Mouse (Mus musculus): ENCODE results near the gene Gm1604a. TPM values are rescaled to one million over a fixed set of nuclear protein-coding genes. Genes with fewer than 3 reads are reported as not detected.
"Not testable (repeated sequence)": the region's sequence is repeated elsewhere in the genome, so short reads cannot be mapped to it uniquely, and the experiment has no call there.

Gene Gm1604a
- polyA plus RNA-seq, 1 experiment from 2014 or later = not detected

- not testable (repeated sequence) for H3K9me3 ChIP-seq; ATAC-seq (ENCODE audit: borderline replicate concordance, extremely low read depth, low FRiP score, low TSS enrichment); H3K4me3 ChIP-seq; H3K4me2 ChIP-seq; H3K9ac ChIP-seq; H3K27ac ChIP-seq; H3K27me3 ChIP-seq; H3K36me3 ChIP-seq; H3K4me1 ChIP-seq
- 87% methylated on average over 5 of the region's 6 CpGs for WGBS
These were observed 50.2 kb downstream of the Gm1604a start for GRCm38 (mm10) chr17:7075519-7075918.

GRCm38 (mm10) chr17:7079558-7079957 is 54.2 kb downstream of the Gm1604a start:
- not testable (repeated sequence) for H3K27ac ChIP-seq; ATAC-seq (ENCODE audit: borderline replicate concordance, extremely low read depth, low FRiP score, low TSS enrichment); H3K4me3 ChIP-seq; H3K4me2 ChIP-seq; H3K9me3 ChIP-seq; H3K9ac ChIP-seq; H3K4me1 ChIP-seq; H3K36me3 ChIP-seq; H3K27me3 ChIP-seq
- WGBS = 10% methylated on average over 1 of the region's 4 CpGs

GRCm38 (mm10) chr17:7084523-7084922 is 59.2 kb downstream of the Gm1604a start:
- not testable (repeated sequence) for H3K4me2 ChIP-seq; H3K27ac ChIP-seq; H3K9ac ChIP-seq; H3K36me3 ChIP-seq; H3K4me1 ChIP-seq; H3K9me3 ChIP-seq; H3K27me3 ChIP-seq; ATAC-seq (ENCODE audit: borderline replicate concordance, extremely low read depth, low FRiP score, low TSS enrichment); H3K4me3 ChIP-seq
- WGBS = no CpG with 5 or more reads among the region's 5 CpGs

- not testable (repeated sequence) for H3K36me3 ChIP-seq; ATAC-seq (ENCODE audit: borderline replicate concordance, extremely low read depth, low FRiP score, low TSS enrichment); H3K27me3 ChIP-seq; H3K9me3 ChIP-seq; H3K9ac ChIP-seq; H3K4me1 ChIP-seq; H3K4me2 ChIP-seq; H3K4me3 ChIP-seq; H3K27ac ChIP-seq
- no CpG with 5 or more reads among the region's 12 CpGs for WGBS
These were observed 60.3 kb downstream of the Gm1604a start for GRCm38 (mm10) chr17:7085469-7086168.

GRCm38 (mm10) chr17:7086836-7087235 is 61.5 kb downstream of the Gm1604a start:
- not testable (repeated sequence) for ATAC-seq (ENCODE audit: borderline replicate concordance, extremely low read depth, low FRiP score, low TSS enrichment); H3K9ac ChIP-seq; H3K4me1 ChIP-seq; H3K4me2 ChIP-seq; H3K27me3 ChIP-seq; H3K4me3 ChIP-seq; H3K9me3 ChIP-seq; H3K36me3 ChIP-seq; H3K27ac ChIP-seq
- WGBS = 74% methylated on average over 7 of the region's 8 CpGs

- H3K4me3 ChIP-seq; ATAC-seq (ENCODE audit: borderline replicate concordance, extremely low read depth, low FRiP score, low TSS enrichment); H3K4me1 ChIP-seq; H3K36me3 ChIP-seq; H3K27me3 ChIP-seq; H3K27ac ChIP-seq; H3K9me3 ChIP-seq; H3K9ac ChIP-seq; H3K4me2 ChIP-seq: not testable (repeated sequence)
- no CpG with 5 or more reads among the region's 12 CpGs for WGBS
These were observed 72.6 kb downstream of the Gm1604a start for GRCm38 (mm10) chr17:7097835-7098519.

GRCm38 (mm10) chr17:7099096-7099495 is 73.7 kb downstream of the Gm1604a start:
- H3K9ac ChIP-seq; H3K36me3 ChIP-seq; H3K4me3 ChIP-seq; H3K4me2 ChIP-seq; H3K27me3 ChIP-seq; H3K4me1 ChIP-seq; ATAC-seq (ENCODE audit: borderline replicate concordance, extremely low read depth, low FRiP score, low TSS enrichment); H3K27ac ChIP-seq; H3K9me3 ChIP-seq: not testable (repeated sequence)
- 60% methylated on average over 7 of the region's 10 CpGs for WGBS

GRCm38 (mm10) chr17:7102945-7103344 is 77.6 kb downstream of the Gm1604a start:
- ATAC-seq (ENCODE audit: borderline replicate concordance, extremely low read depth, low FRiP score, low TSS enrichment) = not testable (repeated sequence)

GRCm38 (mm10) chr17:7111658-7112057 is 86.3 kb downstream of the Gm1604a start:
- 79% methylated on average over 4 of the region's 4 CpGs for WGBS
- not testable (repeated sequence) for H3K4me3 ChIP-seq; ATAC-seq (ENCODE audit: borderline replicate concordance, extremely low read depth, low FRiP score, low TSS enrichment); H3K9ac ChIP-seq; H3K36me3 ChIP-seq; H3K4me1 ChIP-seq; H3K9me3 ChIP-seq; H3K27me3 ChIP-seq; H3K4me2 ChIP-seq; H3K27ac ChIP-seq

More at GRCm38 (mm10) chr17:7102945-7103344, 77.6 kb downstream of the Gm1604a start:
- not testable (repeated sequence) for H3K27ac ChIP-seq, H3K27me3 ChIP-seq, H3K9ac ChIP-seq, H3K4me3 ChIP-seq, H3K9me3 ChIP-seq, H3K4me2 ChIP-seq, H3K36me3 ChIP-seq, H3K4me1 ChIP-seq
- no CpG with 5 or more reads among the region's 7 CpGs for WGBS

- not testable (repeated sequence) for H3K4me2 ChIP-seq; H3K9me3 ChIP-seq; ATAC-seq (ENCODE audit: borderline replicate concordance, extremely low read depth, low FRiP score, low TSS enrichment); H3K4me3 ChIP-seq; H3K27me3 ChIP-seq; H3K4me1 ChIP-seq; H3K27ac ChIP-seq; H3K36me3 ChIP-seq; H3K9ac ChIP-seq
- WGBS = 63% methylated on average over 7 of the region's 8 CpGs
These were observed 90.9 kb downstream of the Gm1604a start for GRCm38 (mm10) chr17:7116265-7116664.

GRCm38 (mm10) chr17:7120835-7121234 is 95.5 kb downstream of the Gm1604a start:
- not testable (repeated sequence) for H3K9ac ChIP-seq; H3K9me3 ChIP-seq; H3K27me3 ChIP-seq; H3K4me2 ChIP-seq; H3K4me1 ChIP-seq; H3K36me3 ChIP-seq; ATAC-seq (ENCODE audit: borderline replicate concordance, extremely low read depth, low FRiP score, low TSS enrichment); H3K4me3 ChIP-seq; H3K27ac ChIP-seq
- 69% methylated on average over 3 of the region's 3 CpGs for WGBS

- not testable (repeated sequence) for H3K36me3 ChIP-seq; H3K4me1 ChIP-seq; H3K4me3 ChIP-seq; H3K9ac ChIP-seq; H3K27me3 ChIP-seq; H3K4me2 ChIP-seq; H3K9me3 ChIP-seq; ATAC-seq (ENCODE audit: borderline replicate concordance, extremely low read depth, low FRiP score, low TSS enrichment); H3K27ac ChIP-seq
- WGBS = 58% methylated on average over 11 of the region's 11 CpGs
These were observed 97.2 kb downstream of the Gm1604a start for GRCm38 (mm10) chr17:7122554-7122953.

Data from lung, embryonic 15.5 days (tissue).